Mouse (Mus musculus): ENCODE data around the gene Tbx6. TPM values are rescaled to one million over a fixed set of nuclear protein-coding genes. Genes with fewer than 3 reads are reported as not detected.

Tbx6 gene
- polyA plus RNA-seq, 1 experiment from 2014 or later = 0.26 TPM

DNA sequence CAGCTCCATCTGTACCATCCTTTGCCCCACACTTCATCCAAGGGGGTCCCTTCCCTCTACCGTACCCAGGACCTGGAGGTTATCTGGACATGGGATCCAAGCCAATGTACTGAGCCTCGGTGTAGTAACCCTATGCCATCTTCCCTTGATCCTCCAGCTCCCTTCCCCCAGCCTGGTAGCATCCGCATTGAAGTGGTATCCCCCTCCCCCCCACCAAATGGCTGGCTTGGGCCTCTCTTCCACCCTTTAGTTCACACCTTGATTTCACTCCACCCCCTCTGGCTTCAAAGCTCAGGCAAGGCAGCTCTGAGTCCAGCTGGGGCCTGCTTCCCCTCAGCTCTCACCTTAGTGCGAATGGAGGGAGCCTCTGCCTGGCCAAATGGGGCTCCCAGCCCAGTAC is 3.8 kb downstream of the Tbx6 start:
- peaks cover 10 to 15% of the 10 kb centered on the region in 2 experiments for H3K4me1 ChIP-seq (ENCODE audit: control insufficient read depth in 2 of 2, insufficient read depth in 2 of 2, low read length in 2 of 2)
- H3K9me3 ChIP-seq (ENCODE audit: control insufficient read depth, low read length) = no peaks in the 10 kb centered on the region
- H3K27me3 ChIP-seq (ENCODE audit: control insufficient read depth, insufficient read depth, low read length) = no peaks in the 10 kb centered on the region
- 52% methylated on average over 4 of the region's 4 CpGs for WGBS
- H3K36me3 ChIP-seq (ENCODE audit: control insufficient read depth, insufficient read depth, low read length) = peaks cover 66% of the 10 kb centered on the region
- H3K9ac ChIP-seq (ENCODE audit: low read length) = no peak overlapping the region
- ATAC-seq (ENCODE audit: insufficient number of reproducible peaks, insufficient read depth, low FRiP score, low read depth) = no peak
- no peak overlapping the region for H3K4me3 ChIP-seq (ENCODE audit: control insufficient read depth in 1 of 2, insufficient read depth in 1 of 2, low read depth in 1 of 2, low read length in 2 of 2)
- no peak overlapping the region for H3K4me2 ChIP-seq (ENCODE audit: low read length)
- no peak overlapping the region for H3K27ac ChIP-seq (replicated peaks in 1 of 2; ENCODE audit: control insufficient read depth in 1 of 2, insufficient read depth in 1 of 2, low read depth in 2 of 2, low read length in 2 of 2)

DNA sequence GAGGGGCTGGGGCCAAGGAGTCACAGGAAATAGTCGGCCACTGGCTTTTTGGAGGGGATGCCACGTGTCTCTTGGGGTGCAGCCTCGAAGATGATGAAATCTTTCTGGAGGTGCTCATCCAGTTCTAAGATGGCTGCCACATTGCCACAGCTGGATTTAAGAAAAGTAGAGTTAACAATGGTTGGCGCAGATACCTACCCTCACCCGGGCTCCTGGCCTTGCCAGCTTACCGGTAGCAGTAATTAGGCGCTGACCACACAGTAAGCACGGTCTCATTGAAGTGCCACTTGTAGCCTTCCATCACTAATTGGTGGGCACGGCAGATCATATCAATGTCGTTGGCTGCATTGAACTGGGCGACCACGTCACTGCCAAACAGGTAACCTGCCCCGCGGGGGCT is 4.9 kb downstream of the Tbx6 start:
- H3K9ac ChIP-seq (ENCODE audit: low read length) = no peak overlapping the region
- no peaks in the 10 kb centered on the region for H3K27me3 ChIP-seq (ENCODE audit: control insufficient read depth, insufficient read depth, low read length)
- H3K36me3 ChIP-seq (ENCODE audit: control insufficient read depth, insufficient read depth, low read length) = peaks cover 72% of the 10 kb centered on the region
- H3K9me3 ChIP-seq (ENCODE audit: control insufficient read depth, low read length) = no peaks in the 10 kb centered on the region
- H3K4me2 ChIP-seq (ENCODE audit: low read length) = no peak overlapping the region
- ATAC-seq (ENCODE audit: insufficient number of reproducible peaks, insufficient read depth, low FRiP score, low read depth) = no peak
- no peak overlapping the region for H3K27ac ChIP-seq (replicated peaks in 1 of 2; ENCODE audit: control insufficient read depth in 1 of 2, insufficient read depth in 1 of 2, low read depth in 2 of 2, low read length in 2 of 2)
- peaks cover 4 to 12% of the 10 kb centered on the region in 2 experiments; a peak in 3 of 4 replicates for H3K4me1 ChIP-seq (ENCODE audit: control insufficient read depth in 2 of 2, insufficient read depth in 2 of 2, low read length in 2 of 2)
- 91% methylated on average over 14 of the region's 14 CpGs for WGBS
- no peak overlapping the region for H3K4me3 ChIP-seq (ENCODE audit: control insufficient read depth in 1 of 2, insufficient read depth in 1 of 2, low read depth in 1 of 2, low read length in 2 of 2)

DNA sequence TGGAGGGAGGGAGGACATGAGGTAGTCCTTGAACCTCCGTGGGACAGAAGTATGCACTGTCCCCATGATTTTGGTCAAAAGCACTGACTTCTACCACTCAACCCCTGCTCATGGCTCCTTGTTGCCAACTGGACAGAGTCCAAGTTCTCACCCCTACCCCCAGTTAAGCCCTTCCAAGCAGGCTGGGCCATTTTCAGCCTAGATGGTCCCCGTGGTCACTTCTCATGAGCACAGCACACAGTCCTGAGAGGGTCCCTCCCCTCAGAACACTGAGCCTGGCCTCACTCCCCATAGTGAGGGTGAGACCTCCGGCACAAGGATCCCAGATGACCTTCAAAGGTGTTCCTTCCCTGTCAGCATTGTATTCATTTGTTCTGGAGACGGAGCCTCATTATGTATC is 7.9 kb downstream of the Tbx6 start:
- Histone ChIP-seq H3K36me3 (ENCODE audit: control insufficient read depth, insufficient read depth, low read length) (peaks cover 71% of the 10 kb centered on the region), H3K27ac (replicated peaks in 1 of 2; ENCODE audit: control insufficient read depth in 1 of 2, insufficient read depth in 1 of 2, low read depth in 2 of 2, low read length in 2 of 2) (no peak overlapping the region), H3K4me3 (ENCODE audit: control insufficient read depth in 1 of 2, insufficient read depth in 1 of 2, low read depth in 1 of 2, low read length in 2 of 2) (no peak overlapping the region), H3K9me3 (ENCODE audit: control insufficient read depth, low read length) (no peaks in the 10 kb centered on the region), H3K4me1 (ENCODE audit: control insufficient read depth in 2 of 2, insufficient read depth in 2 of 2, low read length in 2 of 2) (peaks cover 2 to 17% of the 10 kb centered on the region in 2 experiments), H3K27me3 (ENCODE audit: control insufficient read depth, insufficient read depth, low read length) (no peaks in the 10 kb centered on the region), H3K4me2 (ENCODE audit: low read length) (no peak overlapping the region), H3K9ac (ENCODE audit: low read length) (no peak overlapping the region)
- ATAC-seq (ENCODE audit: insufficient number of reproducible peaks, insufficient read depth, low FRiP score, low read depth) = no peak
- 77% methylated on average over 4 of the region's 4 CpGs for WGBS

DNA sequence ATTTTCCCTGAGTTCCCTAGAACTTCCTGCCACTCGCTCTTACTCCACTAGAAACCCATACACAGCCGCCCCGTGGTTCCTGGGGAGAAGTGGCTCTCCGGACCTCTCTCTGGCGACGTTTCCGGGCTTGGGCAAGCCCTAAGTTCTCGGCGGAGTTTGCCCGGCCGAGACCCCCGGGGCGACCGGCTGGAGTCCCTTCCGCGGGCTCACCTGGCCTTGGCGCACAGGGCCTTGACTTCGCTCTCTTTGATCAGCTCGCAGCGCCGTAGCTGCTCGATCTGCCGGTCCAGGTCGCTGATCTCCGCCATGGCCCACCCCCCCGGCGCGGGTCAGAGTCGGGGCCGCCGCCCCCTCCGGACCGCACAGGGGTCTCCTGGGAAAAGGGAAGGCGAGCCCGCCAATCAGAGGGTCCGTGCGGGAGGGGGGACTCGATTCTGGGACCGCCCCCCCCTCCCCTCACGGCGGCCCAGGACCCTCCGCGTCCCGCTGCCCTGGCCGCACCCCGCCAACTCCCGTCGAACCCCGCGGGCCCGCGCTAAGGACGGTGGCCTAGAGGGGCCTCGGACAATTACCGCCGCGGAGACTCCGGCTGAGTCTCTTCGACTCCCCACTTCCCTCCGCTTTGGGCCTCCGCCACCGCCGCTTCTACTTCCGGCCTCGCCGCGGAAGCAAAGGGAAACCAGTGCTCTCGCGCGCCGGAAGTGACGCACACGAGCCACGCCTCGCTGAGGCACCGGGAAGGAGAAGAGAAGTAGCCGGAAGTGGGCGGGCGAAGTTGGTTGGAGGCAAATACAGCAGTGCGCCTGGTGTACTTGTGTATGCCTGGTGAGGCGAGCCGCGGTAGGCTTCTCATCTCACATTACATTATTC is 10.8 kb downstream of the Tbx6 start, which contains the start of gene Ppp4c:
Gene Ppp4c, minus strand, starts transcription at position 646 of the 870 bp plus-strand sequence.
- peak within 1 kb of the TSS; percentile 80 for H3K4me2 ChIP-seq (ENCODE audit: low read length)
- peaks cover 71% of the 10 kb centered on the region for H3K36me3 ChIP-seq (ENCODE audit: control insufficient read depth, insufficient read depth, low read length)
- peak; percentile 78 for ATAC-seq (ENCODE audit: insufficient number of reproducible peaks, insufficient read depth, low FRiP score, low read depth)
- peak within 1 kb of the TSS; percentile 98 for H3K9ac ChIP-seq (ENCODE audit: low read length)
- H3K9me3 ChIP-seq (ENCODE audit: control insufficient read depth, low read length) = no peaks in the 10 kb centered on the region
- H3K27me3 ChIP-seq (ENCODE audit: control insufficient read depth, insufficient read depth, low read length) = no peaks in the 10 kb centered on the region
- H3K27ac ChIP-seq (replicated peaks in 1 of 2; ENCODE audit: control insufficient read depth in 1 of 2, insufficient read depth in 1 of 2, low read depth in 2 of 2, low read length in 2 of 2) = peak within 1 kb of the TSS; percentile 96
- under 1% methylated on average over 62 of the region's 83 CpGs for WGBS
- peak within 1 kb of the TSS; percentile 93 to 95 for H3K4me3 ChIP-seq (ENCODE audit: control insufficient read depth in 1 of 2, insufficient read depth in 1 of 2, low read depth in 1 of 2, low read length in 2 of 2)
- peaks cover 2 to 26% of the 10 kb centered on the region in 2 experiments for H3K4me1 ChIP-seq (ENCODE audit: control insufficient read depth in 2 of 2, insufficient read depth in 2 of 2, low read length in 2 of 2)

DNA sequence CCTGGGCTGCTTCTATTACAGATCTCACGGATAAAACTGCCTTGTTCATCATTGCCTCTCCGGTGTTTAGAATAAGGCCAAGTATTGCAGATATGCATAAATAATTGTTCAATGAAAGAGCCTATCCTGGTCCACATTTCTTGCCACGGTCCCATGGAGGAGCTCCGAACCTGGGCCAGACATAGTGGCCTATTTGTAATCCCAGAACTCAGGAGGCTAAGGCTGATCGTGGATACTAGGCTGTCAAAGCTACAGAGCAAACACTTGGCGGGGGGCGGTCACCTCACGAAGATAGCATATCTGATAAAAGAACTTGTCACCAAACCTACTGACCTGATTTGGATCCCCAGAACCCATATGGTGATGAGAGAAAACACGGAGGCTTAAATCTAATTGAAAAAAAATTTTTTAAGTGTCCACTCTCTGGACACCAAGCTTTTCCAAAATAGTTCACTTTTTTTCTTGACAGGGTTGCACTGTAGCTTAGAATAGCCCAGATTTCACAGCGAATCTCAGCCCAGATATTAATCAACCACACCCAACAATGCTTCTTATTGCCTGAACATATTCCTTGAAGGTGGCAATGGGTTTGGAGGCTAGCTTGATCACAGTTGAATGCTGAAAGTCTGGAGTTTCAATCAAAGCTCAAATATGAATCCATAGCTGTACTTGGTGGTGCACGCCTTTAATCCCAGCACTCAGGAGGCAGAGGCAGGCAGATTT is 11.6 kb downstream of the Tbx6 start:
- Histone ChIP-seq H3K27ac (replicated peaks in 1 of 2; ENCODE audit: control insufficient read depth in 1 of 2, insufficient read depth in 1 of 2, low read depth in 2 of 2, low read length in 2 of 2) (peak overlapping the region; percentile 82 to 96), H3K4me2 (ENCODE audit: low read length) (peak overlapping the region; percentile 66), H3K27me3 (ENCODE audit: control insufficient read depth, insufficient read depth, low read length) (no peaks in the 10 kb centered on the region), H3K9ac (ENCODE audit: low read length) (peak overlapping the region; percentile 98), H3K4me3 (ENCODE audit: control insufficient read depth in 1 of 2, insufficient read depth in 1 of 2, low read depth in 1 of 2, low read length in 2 of 2) (peak overlapping the region; percentile 93 to 95), H3K4me1 (ENCODE audit: control insufficient read depth in 2 of 2, insufficient read depth in 2 of 2, low read length in 2 of 2) (peaks cover 4 to 29% of the 10 kb centered on the region in 2 experiments), H3K9me3 (ENCODE audit: control insufficient read depth, low read length) (no peaks in the 10 kb centered on the region), H3K36me3 (ENCODE audit: control insufficient read depth, insufficient read depth, low read length) (peaks cover 70% of the 10 kb centered on the region)
- no peak for ATAC-seq (ENCODE audit: insufficient number of reproducible peaks, insufficient read depth, low FRiP score, low read depth)
- WGBS = 16% methylated on average over 11 of the region's 11 CpGs

DNA sequence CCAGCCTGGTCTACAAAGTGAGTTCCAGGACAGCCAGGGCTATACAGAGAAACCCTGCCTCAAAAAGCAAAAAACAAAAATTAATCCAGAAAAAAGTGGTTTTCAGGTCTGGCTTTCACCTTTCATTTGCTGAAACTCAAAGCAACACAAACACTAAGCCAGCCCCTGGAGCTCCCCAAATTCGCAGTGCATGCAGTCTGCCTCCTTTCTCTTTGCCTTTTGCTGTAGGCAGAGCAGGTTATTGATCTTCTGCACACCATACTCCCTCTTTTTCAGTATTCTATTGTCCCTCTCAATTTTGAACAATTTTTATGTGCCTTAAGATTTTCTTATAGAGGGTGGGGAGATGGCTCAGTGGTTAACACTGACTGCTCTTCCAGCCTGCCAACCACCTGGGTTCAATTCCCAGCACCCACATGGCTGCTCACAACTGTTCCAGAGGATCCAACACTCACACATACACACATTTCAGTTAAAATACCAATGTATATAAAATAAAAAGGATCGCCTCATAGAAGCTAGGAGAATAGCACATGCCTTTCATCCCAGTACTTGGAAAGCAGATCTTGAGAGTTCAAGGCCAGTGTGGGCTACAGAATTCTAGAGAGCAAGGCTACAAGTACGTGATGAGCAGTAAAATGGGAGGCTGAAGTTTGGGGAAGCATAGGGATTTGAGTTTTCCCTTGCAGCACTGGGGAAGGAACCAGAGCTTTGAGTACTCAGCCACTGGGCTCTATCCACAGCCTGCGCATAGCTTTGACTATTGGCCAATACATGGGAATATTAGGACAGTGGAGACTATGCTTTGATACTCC is 12.4 kb downstream of the Tbx6 start:
- H3K27ac ChIP-seq (replicated peaks in 1 of 2; ENCODE audit: control insufficient read depth in 1 of 2, insufficient read depth in 1 of 2, low read depth in 2 of 2, low read length in 2 of 2) = peak overlapping the region in 1 of 2 experiments; percentile 43; a peak in 2 of 4 replicates
- no peak for ATAC-seq (ENCODE audit: insufficient number of reproducible peaks, insufficient read depth, low FRiP score, low read depth)
- WGBS = 67% methylated on average over 4 of the region's 4 CpGs
- H3K36me3 ChIP-seq (ENCODE audit: control insufficient read depth, insufficient read depth, low read length) = peaks cover 63% of the 10 kb centered on the region
- H3K27me3 ChIP-seq (ENCODE audit: control insufficient read depth, insufficient read depth, low read length) = no peaks in the 10 kb centered on the region
- H3K4me3 ChIP-seq (ENCODE audit: control insufficient read depth in 1 of 2, insufficient read depth in 1 of 2, low read depth in 1 of 2, low read length in 2 of 2) = no peak overlapping the region
- H3K4me1 ChIP-seq (ENCODE audit: control insufficient read depth in 2 of 2, insufficient read depth in 2 of 2, low read length in 2 of 2) = peaks cover 4 to 29% of the 10 kb centered on the region in 2 experiments
- no peak overlapping the region for H3K9ac ChIP-seq (ENCODE audit: low read length)
- H3K4me2 ChIP-seq (ENCODE audit: low read length) = peak overlapping the region; percentile 66; the same call in 1 of the 2 replicates
- H3K9me3 ChIP-seq (ENCODE audit: control insufficient read depth, low read length) = no peaks in the 10 kb centered on the region

DNA sequence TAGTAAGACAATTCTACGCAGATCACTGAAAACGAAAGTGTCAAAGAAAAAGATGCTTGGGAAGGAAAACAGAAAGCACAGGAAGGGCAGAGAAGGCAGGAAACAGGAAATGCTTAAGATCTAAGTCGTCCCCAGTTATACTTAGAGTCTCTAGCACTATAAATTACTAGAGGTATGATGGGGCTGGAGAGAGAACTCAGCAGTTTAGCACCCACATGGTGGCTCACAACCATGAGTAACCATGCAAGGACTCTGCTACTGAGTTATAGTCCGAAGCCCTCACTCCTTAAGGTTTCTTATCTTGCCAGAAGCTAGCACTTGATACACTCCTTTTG is 13.0 kb downstream of the Tbx6 start:
- H3K27me3 ChIP-seq (ENCODE audit: control insufficient read depth, insufficient read depth, low read length) = no peaks in the 10 kb centered on the region
- peaks cover 4 to 29% of the 10 kb centered on the region in 2 experiments for H3K4me1 ChIP-seq (ENCODE audit: control insufficient read depth in 2 of 2, insufficient read depth in 2 of 2, low read length in 2 of 2)
- H3K9me3 ChIP-seq (ENCODE audit: control insufficient read depth, low read length) = no peaks in the 10 kb centered on the region
- WGBS = 44% methylated on average over 4 of the region's 4 CpGs
- no peak for ATAC-seq (ENCODE audit: insufficient number of reproducible peaks, insufficient read depth, low FRiP score, low read depth)
- peaks cover 57% of the 10 kb centered on the region for H3K36me3 ChIP-seq (ENCODE audit: control insufficient read depth, insufficient read depth, low read length)
- no peak overlapping the region for H3K4me2 ChIP-seq (ENCODE audit: low read length)
- no peak overlapping the region for H3K4me3 ChIP-seq (ENCODE audit: control insufficient read depth in 1 of 2, insufficient read depth in 1 of 2, low read depth in 1 of 2, low read length in 2 of 2)
- no peak overlapping the region for H3K9ac ChIP-seq (ENCODE audit: low read length)
- peak overlapping the region in 1 of 2 experiments; percentile 43; a peak in 2 of 4 replicates for H3K27ac ChIP-seq (replicated peaks in 1 of 2; ENCODE audit: control insufficient read depth in 1 of 2, insufficient read depth in 1 of 2, low read depth in 2 of 2, low read length in 2 of 2)
